Mouse (Mus musculus): ENCODE measurements around the gene Mark4.

Mark4 gene

GRCm38 (mm10) chr7:19436276-19436675, 22.3 kb downstream of the Mark4 start:
- no peak for DNase-seq (ENCODE audit: low spot score)

- no peak for DNase-seq (ENCODE audit: low spot score)
Measured at GRCm38 (mm10) chr7:19432475-19432874, 26.1 kb downstream of the Mark4 start.

- no peak for DNase-seq (ENCODE audit: low spot score)
Measured at GRCm38 (mm10) chr7:19430402-19430801, 28.2 kb downstream of the Mark4 start.

- DNase-seq (ENCODE audit: low spot score): no peak
Measured at GRCm38 (mm10) chr7:19429726-19430125, 28.9 kb downstream of the Mark4 start.

GRCm38 (mm10) chr7:19427999-19428650, 30.5 kb downstream of the Mark4 start:
- no peak for DNase-seq (ENCODE audit: low spot score)

- no peak for DNase-seq (ENCODE audit: low spot score)
Measured at GRCm38 (mm10) chr7:19426888-19427287, 31.7 kb downstream of the Mark4 start.

- no peak for DNase-seq (ENCODE audit: low spot score)
Measured at GRCm38 (mm10) chr7:19426349-19426748, 32.3 kb downstream of the Mark4 start.

GRCm38 (mm10) chr7:19424051-19424450, 34.6 kb downstream of the Mark4 start:
- DNase-seq (ENCODE audit: low spot score): no peak

- DNase-seq (ENCODE audit: low spot score): no peak
Measured at GRCm38 (mm10) chr7:19423083-19423482, 35.5 kb downstream of the Mark4 start.

- peak; percentile 92 for DNase-seq (ENCODE audit: low spot score)
Measured at GRCm38 (mm10) chr7:19420821-19421636, 37.6 kb downstream of the Mark4 start.

GRCm38 (mm10) chr7:19420121-19420520, 38.5 kb downstream of the Mark4 start:
- no peak for DNase-seq (ENCODE audit: low spot score)

- DNase-seq (ENCODE audit: low spot score): no peak
Measured at GRCm38 (mm10) chr7:19416590-19416989, 42.0 kb downstream of the Mark4 start.

- no peak for DNase-seq (ENCODE audit: low spot score)
Measured at GRCm38 (mm10) chr7:19413525-19413924, 45.1 kb downstream of the Mark4 start.

- no peak for DNase-seq (ENCODE audit: low spot score)
Measured at GRCm38 (mm10) chr7:19411783-19412182, 46.8 kb downstream of the Mark4 start.

GRCm38 (mm10) chr7:19410766-19411344, 47.8 kb downstream of the Mark4 start:
- peak; percentile 59 for DNase-seq (ENCODE audit: low spot score)

- DNase-seq (ENCODE audit: low spot score): no peak
Measured at GRCm38 (mm10) chr7:19409753-19410152, 48.9 kb downstream of the Mark4 start.

GRCm38 (mm10) chr7:19405417-19405816, 53.2 kb downstream of the Mark4 start:
- peak; percentile 83 for DNase-seq (ENCODE audit: low spot score)

GRCm38 (mm10) chr7:19404476-19404875, 54.1 kb downstream of the Mark4 start, which contains the start of gene Ckm:
Gene Ckm, plus strand, starts transcription at chr7:19404776.
- no peak for DNase-seq (ENCODE audit: low spot score)

GRCm38 (mm10) chr7:19403731-19404296, 54.8 kb downstream of the Mark4 start, which contains the start of gene Klc3:
Gene Klc3, minus strand, starts transcription at chr7:19404104.
- peak; percentile 87 for DNase-seq (ENCODE audit: low spot score)

- no peak for DNase-seq (ENCODE audit: low spot score)
Measured at GRCm38 (mm10) chr7:19402535-19403112, 56.0 kb downstream of the Mark4 start.

- DNase-seq (ENCODE audit: low spot score): no peak
Measured at GRCm38 (mm10) chr7:19400946-19401345, 57.7 kb downstream of the Mark4 start.
